Mouse (Mus musculus): Measurements from ENCODE around the gene Tmbim6.

Gene Tmbim6

DNA sequence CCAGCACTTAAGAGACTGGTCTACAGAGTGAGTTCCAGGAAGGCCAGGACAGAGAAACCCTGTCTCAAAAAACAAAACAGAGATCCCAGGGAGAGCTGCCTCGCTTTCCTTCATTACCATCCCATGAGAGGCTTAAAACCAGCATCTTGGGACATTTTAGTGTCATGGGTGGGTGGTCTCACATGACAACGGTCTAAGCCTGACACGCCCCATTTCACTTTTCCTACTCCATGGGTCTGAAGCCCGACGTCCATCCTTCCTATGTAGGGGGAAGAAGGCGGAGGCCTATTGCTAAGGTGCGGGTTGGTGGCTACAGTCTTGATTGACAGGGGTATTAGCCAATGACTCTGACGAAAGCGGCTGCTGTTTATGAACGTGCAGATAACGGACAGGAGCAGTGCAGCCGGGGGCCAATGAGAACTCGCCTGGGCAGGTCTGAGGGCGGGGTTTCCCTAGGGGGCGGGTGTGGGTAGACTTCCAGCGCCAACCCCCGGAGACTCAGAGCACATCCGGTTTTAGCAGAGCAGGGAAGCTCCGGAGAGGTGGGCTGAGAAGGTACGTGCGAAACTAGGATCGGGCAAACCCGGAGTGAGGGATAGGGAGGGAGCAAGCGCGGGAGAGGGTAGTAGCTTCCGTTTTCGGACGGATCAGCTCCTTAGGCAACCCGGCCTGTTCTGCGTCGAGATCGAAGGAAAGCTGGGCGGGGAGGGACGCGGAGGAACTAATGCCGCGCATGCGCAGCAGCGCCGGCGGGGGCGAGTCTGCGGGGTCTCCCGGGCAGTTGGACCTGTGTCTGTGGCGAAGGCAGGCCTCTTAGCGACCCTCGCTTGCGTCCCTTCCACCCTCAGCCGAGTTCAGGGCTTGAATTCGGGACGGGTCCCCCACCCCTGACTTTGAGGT is at the start of gene Tmbim6:
Gene Tmbim6 (plus strand): TSS at position 397 of the 900 bp plus-strand sequence.
- DNase-seq = peak; percentile 99 to 100

DNA sequence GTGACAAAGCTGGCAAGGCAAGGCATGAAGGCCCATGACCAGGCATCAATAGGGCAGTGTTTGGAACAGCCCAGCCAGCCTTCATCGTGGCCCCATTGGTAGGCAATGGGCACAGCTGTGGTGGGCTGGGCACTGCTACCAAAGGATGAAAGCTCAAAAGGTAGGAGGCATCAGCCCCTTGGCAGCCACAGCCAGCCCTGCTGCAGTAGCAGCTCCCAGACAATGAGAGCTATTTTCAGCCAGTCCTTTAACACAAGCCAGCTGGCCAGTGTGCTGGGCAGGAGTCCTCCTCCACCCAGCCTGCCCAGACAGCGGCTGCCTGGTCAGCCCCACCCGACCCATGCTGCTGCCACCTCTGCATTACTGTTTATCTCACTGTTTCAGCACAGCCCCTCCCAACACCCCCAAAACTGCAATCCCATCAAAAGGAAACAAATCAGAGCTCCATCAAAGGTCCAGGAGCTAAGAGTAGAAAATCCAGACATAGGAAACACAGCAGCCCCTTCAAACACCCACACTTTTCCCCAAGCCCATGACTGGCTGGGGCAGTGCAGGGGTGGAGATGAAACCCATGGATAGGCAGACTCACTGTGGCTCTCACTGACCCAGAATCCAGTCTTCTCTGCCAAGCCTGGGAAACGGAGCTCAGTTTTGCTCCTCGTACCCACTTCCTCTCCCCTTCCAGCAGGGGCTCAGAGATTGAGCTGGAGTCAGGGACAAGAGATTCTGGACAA is 49.1 kb upstream of the Tmbim6 start:
- DNase-seq = no peak

DNA sequence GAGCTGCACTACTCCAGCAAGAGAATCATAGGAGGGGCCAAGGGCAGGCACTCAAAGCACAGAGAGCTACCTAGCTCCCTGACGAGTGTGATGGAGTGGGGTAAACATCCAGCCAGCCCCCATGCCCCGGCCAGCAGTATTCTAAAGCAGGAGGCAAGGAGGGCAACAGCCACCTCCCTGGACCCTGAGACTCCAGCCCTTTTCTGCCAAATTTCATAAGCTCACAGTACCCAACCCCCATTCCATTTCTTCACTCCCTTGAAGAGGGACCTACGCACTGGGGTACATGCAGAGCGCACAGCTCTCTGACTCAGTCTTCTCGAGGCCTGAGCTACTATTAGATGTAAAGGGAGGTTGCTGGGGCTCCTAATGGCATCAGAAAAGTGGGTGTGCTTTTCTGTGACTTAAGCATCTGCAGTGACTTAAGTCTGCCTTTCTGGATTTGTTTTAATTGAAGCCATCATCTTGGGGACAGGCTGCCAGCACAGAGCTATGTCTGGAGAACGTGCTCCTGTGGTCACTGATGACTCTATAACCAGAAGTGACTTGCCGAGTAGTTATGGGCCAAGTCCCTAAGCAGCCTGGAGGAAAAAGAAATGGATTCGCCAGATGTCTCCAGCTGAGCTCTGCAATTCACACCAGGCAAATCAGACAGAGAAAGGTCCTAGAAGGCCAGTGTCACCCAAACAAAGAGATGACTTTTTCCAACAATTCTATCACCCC is 48.4 kb upstream of the Tmbim6 start:
- DNase-seq = no peak

DNA sequence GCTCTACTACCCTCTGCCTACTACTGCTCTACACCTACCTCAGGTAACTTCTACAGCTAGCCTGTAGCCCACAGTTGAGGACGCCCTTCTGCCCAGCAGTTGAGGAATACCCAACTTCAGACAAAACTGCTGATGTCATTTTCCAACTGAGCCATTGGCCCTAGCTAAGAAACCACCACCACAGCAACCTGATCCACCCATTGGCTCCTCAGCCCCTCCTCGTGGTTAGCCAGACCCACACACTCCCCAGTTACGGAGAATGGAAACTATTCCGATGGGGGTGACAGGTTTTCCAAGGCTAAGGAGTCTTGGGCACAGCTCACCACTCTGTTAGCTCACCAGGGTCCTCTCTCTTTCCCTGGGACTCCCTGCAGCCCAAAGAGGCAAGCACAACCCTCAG is 47.7 kb upstream of the Tmbim6 start:
- no peak for DNase-seq

DNA sequence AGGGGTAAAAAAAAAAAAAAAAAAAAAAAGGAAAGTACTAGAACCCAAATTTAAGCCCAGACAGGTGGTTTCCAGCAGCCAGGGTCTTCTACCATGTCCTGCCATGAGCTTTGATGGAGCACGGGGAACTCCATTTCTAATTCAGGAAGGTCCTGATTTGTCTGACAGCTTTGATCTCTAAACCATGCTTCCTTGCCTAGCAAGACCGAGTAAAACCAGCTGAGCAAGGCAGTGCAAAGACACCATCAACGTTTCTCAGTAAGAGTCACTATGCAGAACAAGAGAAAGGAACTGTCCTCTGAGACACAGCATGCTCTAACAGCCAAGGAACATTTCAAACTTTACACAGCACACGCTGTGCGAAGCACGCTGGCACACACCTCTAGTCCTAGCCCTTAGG is 41.1 kb upstream of the Tmbim6 start:
- DNase-seq = no peak

DNA sequence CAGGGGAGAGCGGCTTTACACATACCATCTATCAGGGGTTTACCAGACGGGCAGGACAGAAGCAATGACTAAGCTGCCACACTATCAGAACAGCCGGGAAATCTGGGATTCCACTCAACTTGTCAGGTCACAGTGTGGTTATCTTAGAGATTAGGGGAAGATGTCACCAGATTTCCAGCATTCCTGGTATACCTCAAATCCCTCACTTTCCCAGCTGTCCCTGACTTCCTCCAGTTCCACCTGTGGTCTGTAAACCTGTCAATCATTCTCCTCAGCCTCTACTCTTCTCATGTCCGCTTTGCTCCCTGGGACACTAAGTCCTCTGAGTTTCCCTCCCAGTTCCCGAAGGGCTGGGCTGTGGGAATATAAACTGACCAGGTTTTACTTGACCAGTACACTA is 40.4 kb upstream of the Tmbim6 start:
- DNase-seq = no peak

DNA sequence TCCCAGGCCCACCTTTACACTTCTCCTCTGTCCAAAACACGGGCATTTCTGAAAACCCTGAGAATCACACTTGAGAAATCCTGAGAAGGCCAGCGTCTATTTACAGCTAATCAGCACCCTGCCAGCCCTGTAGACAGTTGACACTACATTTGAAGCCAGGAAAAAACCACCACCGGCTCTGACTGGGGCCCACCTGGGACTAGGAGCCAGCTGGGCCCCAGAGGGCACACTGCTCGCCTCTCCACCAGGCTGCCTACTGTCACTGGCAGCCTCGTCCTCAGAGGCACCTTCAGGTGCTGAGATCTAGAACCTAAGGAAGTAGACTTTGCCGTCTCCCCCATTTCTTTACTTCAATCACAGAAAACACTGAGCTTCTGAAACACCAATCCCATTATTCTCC is 37.0 kb upstream of the Tmbim6 start:
- no peak for DNase-seq

DNA sequence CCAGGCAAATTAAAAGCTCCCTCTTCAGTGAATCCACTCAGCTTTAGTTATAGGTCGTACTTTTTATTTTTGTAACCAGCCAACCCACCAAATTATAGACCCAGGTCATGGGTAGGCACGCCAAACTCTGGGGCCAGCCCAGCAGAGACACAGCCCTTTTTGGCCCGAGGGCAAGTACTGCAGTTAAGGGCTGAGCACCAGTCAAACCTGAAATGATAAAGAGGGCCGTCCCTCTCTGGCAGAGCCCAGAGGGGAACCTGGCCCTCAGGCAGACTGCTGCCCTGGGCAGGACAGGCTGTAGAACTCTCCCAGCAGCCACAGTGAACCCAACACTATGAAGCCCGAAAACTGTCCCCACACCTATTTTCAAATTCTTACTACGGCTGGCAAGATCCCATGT is 36.2 kb upstream of the Tmbim6 start:
- no peak for DNase-seq

DNA sequence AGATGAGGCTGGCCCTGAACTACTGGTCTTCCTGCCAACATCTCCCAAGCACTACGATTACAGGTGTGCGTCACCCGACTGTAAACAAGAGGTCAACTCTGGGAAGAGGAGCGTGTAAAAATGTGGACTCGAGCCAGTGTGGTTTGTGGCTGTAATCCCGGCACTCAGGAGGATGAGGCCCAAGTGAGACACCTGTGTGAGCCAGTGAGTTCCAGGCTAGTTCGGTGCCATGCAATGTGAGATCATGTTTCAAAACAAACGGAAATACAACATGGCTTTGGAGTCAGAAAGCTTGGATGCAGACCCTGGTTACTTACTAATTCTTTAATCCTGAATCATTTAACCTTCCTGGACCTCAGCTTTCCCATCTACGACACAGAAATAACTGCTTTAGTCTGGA is 33.7 kb upstream of the Tmbim6 start:
- DNase-seq = no peak

DNA sequence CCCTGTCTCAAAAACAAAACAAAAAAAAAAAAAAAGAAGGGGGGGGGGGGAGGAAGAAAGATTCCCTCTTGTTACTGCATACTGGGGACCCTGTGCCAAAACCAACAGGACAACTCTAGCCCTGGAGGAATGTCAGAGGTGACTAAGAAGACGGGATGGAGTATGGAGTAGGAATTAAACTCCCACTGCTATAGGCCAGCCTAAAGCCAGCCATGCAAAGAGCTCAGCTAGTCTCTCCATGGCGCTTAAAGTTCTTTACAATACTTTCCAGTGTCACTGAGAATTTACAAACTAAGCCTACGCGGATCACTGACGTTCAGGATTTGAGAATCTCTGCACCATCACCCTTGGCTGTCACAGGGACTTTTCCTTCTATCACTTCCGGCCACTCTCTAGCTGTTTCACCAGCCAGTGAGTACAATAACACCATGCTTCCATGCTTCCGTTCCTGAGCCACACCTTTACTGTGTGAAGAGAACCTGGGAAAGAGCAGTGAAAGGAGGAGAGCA is 28.6 kb upstream of the Tmbim6 start:
- no peak for DNase-seq

DNA sequence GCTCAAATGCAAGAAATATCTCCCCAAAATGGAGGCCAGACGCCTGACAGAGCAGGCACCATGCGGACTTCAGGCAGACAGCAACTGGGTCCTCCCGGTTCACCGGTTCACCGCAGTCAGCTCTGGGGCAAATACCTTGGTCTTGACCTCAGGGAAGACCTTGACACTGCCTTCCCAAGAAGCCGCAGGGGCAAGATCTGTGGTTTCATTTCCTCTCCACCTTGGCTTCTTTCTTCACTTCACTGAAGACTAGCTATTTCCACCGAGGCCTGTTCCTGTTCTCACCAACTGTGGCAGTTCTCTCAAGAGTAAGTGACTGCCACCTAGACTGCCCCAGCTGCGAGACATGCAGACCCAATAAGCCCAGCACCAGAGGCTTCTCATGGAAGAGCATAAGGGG is 27.8 kb upstream of the Tmbim6 start:
- DNase-seq = no peak

DNA sequence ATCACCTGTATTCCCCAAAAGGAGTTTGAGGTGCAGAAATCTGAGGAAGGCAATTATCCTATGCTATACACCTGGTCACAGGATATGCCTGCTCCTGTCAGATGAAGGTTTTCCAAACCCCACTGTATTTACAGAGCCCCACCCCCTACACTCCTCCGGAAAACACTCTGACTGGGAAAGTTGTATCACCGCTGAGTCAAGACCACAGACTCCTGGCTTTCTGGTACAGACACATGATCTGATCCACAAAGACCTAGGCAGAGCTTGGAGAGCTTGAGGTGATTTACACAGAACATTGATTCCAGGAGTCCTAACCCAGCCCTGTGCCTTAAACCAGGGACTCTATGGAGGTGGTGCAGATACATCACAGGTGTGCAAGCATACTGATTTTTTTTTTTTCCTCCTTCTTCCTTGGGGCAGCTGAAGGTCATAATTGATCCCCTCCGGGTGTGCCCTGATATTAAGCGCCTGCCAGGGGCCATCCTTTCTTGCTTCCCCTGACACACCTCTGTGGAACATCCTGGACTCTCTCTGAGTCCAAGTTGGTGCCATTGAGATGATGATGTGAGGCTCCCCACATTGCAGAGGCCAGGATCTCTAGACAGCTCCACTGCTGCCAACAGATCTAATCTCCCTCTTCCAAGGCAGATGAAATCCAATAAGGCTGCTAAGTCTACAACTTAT is 24.0 kb upstream of the Tmbim6 start:
- DNase-seq = no peak

DNA sequence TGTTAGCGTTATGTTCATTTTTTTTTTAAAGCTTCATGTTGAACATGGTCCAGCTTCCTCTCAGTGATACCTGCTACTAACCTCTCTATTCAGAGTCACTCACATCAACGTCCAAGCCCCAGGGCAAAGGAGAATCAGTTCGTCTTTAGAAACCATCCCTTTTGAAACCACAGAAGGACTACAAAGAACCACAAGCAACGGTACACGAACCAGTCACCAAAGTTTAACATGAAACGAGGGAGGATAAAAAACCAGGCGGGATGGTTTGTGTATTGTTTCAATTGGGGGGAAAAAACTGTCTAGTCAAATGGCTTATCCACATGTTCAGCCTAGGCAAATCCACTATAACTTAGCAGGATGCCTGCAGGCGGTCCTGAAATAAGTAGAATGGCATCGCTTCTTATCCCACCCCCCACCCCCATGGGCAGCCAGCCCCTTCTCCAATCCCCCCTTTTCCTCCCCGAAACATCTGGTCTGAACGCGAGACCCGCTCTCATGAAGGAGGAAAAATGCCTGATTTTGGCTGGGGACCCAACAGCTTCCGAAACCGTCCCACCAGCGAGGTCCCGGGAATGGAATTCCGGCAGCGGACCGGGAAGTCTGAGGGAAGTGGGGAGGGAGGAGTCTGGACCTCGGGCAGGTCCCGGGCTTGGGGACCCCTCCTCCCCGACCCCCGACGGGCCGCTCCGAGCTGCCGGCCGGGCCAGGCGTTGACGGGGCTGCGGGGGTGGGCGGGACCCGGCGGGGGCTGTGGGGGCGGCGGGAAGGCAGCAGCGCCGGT is 23.1 kb upstream of the Tmbim6 start:
- peak in 1 of 2 experiments; percentile 38 for DNase-seq

DNA sequence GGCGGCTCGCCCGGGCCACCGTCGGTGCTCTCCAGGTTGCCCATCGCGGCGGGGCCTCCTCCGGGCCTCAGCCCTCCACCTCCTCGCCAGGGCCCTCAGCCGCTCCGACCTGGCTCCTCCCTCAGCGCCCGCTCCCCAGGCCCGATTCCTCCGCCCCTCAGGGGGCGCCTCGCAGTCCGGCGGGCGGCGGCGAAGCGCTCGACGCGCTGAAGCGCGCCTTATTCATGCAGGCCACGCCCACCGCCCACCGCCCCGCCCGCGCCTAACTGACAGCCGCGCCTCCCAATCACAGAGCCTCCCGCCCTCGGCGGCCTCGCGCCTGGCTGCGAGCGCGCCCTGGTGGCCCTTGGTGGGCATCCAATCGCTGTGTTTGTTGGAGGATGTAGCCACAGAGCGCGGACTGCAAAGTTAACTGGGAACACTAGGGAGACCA is 22.4 kb upstream of the Tmbim6 start, which contains the start of gene Fmnl3:
Gene Fmnl3 (minus strand): TSS at position 224 of the 433 bp plus-strand sequence.
- peak; percentile 93 to 96 for DNase-seq

DNA sequence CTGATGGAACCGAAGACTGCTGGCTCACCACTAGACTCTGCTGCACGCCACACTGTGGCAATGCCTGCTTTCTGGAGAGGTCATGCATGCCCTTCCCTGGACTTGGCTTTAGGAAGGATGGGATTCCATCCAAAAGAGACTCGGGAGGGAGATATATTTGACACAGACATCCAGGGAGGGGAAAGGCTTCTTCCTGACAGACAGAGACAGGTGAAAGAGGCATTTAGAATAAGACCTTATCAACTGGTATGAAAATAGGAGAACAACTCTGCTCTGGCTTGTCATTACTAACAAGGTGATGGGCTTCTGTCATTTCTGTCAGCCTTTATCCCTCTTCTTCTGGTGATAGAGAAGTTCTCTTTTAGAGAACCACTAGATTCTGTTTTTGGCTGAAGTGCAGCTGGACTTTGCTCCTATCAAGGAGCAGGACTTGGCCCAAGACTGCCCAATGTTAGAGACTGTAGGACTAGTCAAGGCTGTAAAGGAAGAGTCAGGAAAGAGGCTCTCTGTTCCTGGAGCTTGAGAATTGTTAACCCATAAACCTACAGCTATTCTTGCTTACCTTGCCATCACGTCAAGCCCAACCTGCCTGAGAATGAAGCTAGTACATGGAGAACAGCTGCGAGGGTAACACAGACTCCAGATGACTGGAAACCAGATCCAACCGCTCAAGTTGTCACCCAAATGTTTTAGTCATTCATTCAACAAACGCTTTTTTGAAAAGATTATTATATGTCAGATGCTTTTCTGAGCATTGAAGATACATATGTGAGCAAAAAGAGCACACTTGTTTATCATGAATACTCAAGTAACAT is 20.9 kb upstream of the Tmbim6 start:
- DNase-seq = peak in 1 of 2 experiments; percentile 58

DNA sequence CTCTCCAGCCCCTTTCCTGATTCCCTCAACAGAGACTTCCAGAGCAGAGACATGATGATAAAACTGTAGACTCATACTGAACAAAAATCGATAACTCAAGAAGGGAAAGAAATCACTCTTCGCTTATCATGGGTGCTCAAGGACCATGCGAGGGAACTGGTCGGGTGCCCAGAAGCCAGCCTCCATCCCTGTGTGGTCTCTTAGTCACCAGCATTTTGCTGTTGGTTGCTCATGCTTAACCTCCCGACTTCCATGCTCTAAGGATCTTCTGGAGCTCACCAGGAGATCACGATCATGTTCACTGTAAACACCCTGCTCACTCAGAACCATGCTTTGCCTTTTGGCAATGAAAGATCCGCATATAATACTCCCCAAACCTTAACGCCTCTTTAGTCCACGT is 19.9 kb upstream of the Tmbim6 start:
- DNase-seq = no peak

DNA sequence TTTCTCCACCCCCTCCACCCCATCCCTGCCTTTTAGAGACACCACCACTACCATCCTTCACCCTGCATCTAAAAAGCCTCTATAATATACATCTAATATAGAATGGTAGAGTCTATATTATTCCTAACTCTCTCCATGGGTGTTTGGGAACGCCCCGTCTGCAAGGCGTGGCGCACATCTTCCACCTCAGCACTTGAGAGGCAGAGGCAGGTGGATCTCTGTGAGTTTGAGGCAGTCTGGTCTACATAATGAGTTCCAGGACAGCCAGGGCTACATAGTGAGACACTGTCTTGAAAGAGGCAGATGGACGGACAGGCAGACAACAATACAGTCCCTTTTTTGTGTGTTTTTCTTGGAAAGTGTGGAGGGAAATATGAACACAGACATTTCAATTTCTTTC is 17.6 kb upstream of the Tmbim6 start:
- DNase-seq = no peak

DNA sequence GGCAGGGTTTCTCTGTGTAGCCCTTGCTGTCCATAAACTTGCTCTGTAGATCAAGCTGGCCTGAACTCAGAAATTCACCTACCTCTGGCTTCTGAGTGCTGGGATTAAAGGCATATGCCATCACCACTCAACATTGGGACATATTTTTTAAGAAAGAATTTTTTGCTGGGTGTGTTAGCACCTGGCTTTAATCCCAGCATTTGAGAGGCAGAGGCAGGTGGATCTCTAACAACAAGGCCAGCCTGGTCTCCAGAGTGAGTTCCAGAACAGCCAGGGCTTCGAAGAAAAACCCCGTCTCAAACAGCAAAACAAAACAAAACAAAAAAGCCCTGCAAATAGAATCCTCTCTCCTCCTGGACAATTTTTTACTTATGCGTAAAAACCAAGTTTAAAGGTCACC is 17.1 kb upstream of the Tmbim6 start:
- no peak for DNase-seq

DNA sequence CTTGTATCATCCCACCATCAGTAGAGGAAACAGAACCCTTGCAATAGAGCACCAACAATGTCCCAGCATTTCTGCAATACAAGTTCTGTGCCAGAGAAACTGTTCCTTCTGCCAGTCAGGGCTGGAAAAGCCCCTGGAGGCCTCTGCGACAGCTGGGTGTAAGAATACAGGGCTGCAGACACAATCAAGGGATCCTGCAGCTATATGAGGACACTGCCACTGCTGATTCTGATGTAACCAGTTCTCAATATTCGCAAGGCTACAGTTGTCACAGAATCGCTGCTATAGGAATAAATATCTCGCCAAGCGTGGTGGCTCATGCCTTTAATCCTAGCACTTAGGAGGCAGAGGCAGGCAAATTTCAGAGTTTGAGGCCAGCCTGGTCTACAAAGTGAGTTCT is 16.4 kb upstream of the Tmbim6 start:
- DNase-seq = no peak

DNA sequence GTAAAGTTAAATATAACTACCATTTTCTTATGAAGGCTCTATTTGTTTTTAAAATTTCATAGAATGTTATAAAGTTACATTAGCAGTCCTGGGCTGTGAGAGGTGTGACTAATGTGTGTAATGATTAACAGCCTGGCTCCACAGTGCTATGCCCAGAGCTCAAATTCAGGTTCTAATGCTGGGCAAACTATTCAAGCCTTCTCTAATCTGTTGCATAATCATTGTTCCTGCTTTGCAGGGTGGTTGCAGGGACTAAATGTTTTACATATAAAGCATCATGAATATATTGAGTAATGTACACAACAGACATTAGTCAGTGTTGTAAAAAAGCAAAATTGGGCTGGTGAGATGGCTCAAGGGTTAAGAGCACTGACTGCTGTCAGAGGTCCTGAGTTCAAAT is 9.8 kb upstream of the Tmbim6 start:
- peak; percentile 62 to 89 for DNase-seq

DNA sequence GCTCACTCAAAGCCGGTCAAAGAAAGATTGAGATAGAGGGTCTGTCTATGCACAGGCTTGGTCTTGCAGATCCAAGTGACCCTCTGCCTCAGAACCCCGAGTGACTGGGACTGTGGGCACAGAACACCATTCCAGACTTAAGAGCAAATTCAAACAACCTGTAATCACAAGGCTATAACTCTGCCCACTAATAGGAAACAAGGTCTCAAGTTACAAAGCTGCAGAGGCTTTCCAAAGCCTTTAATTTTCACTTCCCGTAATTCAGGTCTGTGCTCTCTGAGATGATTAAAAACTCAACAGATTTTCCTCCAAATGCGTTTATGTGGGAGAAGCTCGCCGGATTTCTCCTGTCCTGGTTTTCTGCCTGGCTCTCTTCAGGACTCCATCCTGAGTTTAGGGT is 8.6 kb upstream of the Tmbim6 start:
- no peak for DNase-seq

Measured in kidney, adult 8-10 months (tissue).